Mouse (Mus musculus) CH12.LX (cell line): ENCODE data around the gene Rps6ka4. TPM values are rescaled to one million over a fixed set of nuclear protein-coding genes. Genes with fewer than 3 reads are reported as not detected.

Source experiments
- DNase-seq: peaks from one replicate; pipeline ENCODE4 v3.0.0-alpha.2; 2013; ENCODE audit errors: extremely low read depth
- H3K27ac ChIP-seq: 2 replicates; pipeline ENCODE4 v1.5.1; 2012; ENCODE audit warnings: low read depth, mild to moderate bottlenecking, control low read depth, moderate library complexity; ENCODE audit not compliant: insufficient read depth
- H3K27me3 ChIP-seq: replicated peaks from 2 replicates; pipeline ENCODE3; 2012; ENCODE audit warnings: inconsistent platforms
- H3K36me3 ChIP-seq, 2 experiments: replicated peaks in 1 of 2; 2 replicates each; pipeline versions ENCODE3 to v1.6.1; 2012; ENCODE audit warnings: inconsistent platforms in 1 of 2, low read length in 1 of 2, mild to moderate bottlenecking in 1 of 2, mixed read lengths in 1 of 2, moderate library complexity in 1 of 2; ENCODE audit not compliant: control insufficient read depth in 1 of 2, insufficient read depth in 1 of 2
- H3K4me1 ChIP-seq, 2 experiments: 2 replicates each; pipeline ENCODE4 v1.6.1; 2012; ENCODE audit warnings: inconsistent platforms in 1 of 2, moderate library complexity in 1 of 2; ENCODE audit not compliant: insufficient read depth in 2 of 2, control insufficient read depth in 1 of 2
- H3K4me2 ChIP-seq: 2 replicates; pipeline ENCODE4 v1.6.1; 2012; ENCODE audit warnings: low read depth, mild to moderate bottlenecking, control low read depth; ENCODE audit not compliant: poor library complexity, insufficient read depth, severe bottlenecking
- H3K4me3 ChIP-seq, 3 experiments: fragments of 150-350 bp in 1 of 3; sonication (generic) in 1 of 3; replicated peaks in 1 of 3; 2 replicates each; pipeline versions ENCODE3 to v1.5.1; 2011 to 2012; ENCODE audit warnings: low read depth in 2 of 3, low read length in 2 of 3, mild to moderate bottlenecking in 2 of 3, moderate library complexity in 2 of 3, control low read depth in 1 of 3, improper control_type of control experiment in 1 of 3, inconsistent platforms in 1 of 3, mixed read lengths in 1 of 3; ENCODE audit not compliant: poor library complexity in 1 of 3
- H3K79me2 ChIP-seq: replicated peaks from 2 replicates; pipeline ENCODE4 v1.6.1; 2012; ENCODE audit warnings: mild to moderate bottlenecking, moderate library complexity; ENCODE audit not compliant: control insufficient read depth, poor library complexity, insufficient read depth, severe bottlenecking; ENCODE audit errors: extremely low read depth
- H3K9ac ChIP-seq: 2 replicates; pipeline ENCODE4 v1.6.1; 2012; ENCODE audit warnings: low read depth, mild to moderate bottlenecking, control low read depth, moderate library complexity; ENCODE audit not compliant: insufficient read depth
- H3K9me3 ChIP-seq: replicated peaks from 2 replicates; pipeline ENCODE3; 2012; ENCODE audit warnings: low read length, inconsistent platforms, mixed read lengths
- BHLHE40 ChIP-seq: IDR thresholded peaks from 2 replicates; pipeline ENCODE4 v1.6.1; 2011; ENCODE audit warnings: mild to moderate bottlenecking, low read depth, low read length, improper control_type of control experiment
- CTCF ChIP-seq, 2 experiments: IDR thresholded peaks in 1 of 2; conservative IDR thresholded peaks in 1 of 2; 2 replicates each; pipeline ENCODE4 v1.5.1; 2011 to 2012; ENCODE audit warnings: low read depth in 2 of 2, low read length in 2 of 2, improper control_type of control experiment in 1 of 2, inconsistent platforms in 1 of 2, mild to moderate bottlenecking in 1 of 2, moderate library complexity in 1 of 2
- E2F4 ChIP-seq: IDR thresholded peaks from 2 replicates; pipeline ENCODE4 v1.6.1; 2011; ENCODE audit warnings: low read depth, low read length, improper control_type of control experiment; ENCODE audit not compliant: insufficient replicate concordance
- EP300 ChIP-seq: IDR thresholded peaks from 2 replicates; pipeline ENCODE4 v1.6.1; 2011; ENCODE audit warnings: low read length, improper control_type of control experiment
- HCFC1 ChIP-seq: IDR thresholded peaks from 2 replicates; pipeline ENCODE4 v1.6.1; 2012; ENCODE audit warnings: low read depth, mild to moderate bottlenecking, inconsistent platforms, low read length, improper control_type of control experiment
- IRF4 ChIP-seq: IDR thresholded peaks from 2 replicates; pipeline ENCODE4 v1.6.1; 2014; ENCODE audit warnings: low read depth, mild to moderate bottlenecking, inconsistent platforms, low read length, improper control_type of control experiment
- KAT2A ChIP-seq: IDR thresholded peaks from 2 replicates; pipeline ENCODE4 v1.6.1; 2012; ENCODE audit warnings: low read length, improper control_type of control experiment, inconsistent platforms; ENCODE audit not compliant: insufficient replicate concordance
- MAX ChIP-seq: IDR thresholded peaks from 2 replicates; pipeline ENCODE4 v1.6.1; 2011; ENCODE audit warnings: low read length, improper control_type of control experiment
- MEF2A ChIP-seq: IDR thresholded peaks from 2 replicates; pipeline ENCODE4 v1.6.1; 2014; ENCODE audit warnings: low read depth, mild to moderate bottlenecking, inconsistent platforms, low read length, improper control_type of control experiment, borderline replicate concordance
- NELFE ChIP-seq: IDR thresholded peaks from 2 replicates; pipeline ENCODE4 v1.6.1; 2011; ENCODE audit warnings: low read depth, low read length, improper control_type of control experiment
- NRF1 ChIP-seq: IDR thresholded peaks from 2 replicates; pipeline ENCODE4 v1.6.1; 2014; ENCODE audit warnings: low read depth, mild to moderate bottlenecking, inconsistent platforms, low read length, improper control_type of control experiment, moderate library complexity
- POLR2A ChIP-seq: IDR thresholded peaks from 2 replicates; pipeline ENCODE4 v1.6.1; 2011; ENCODE audit warnings: low read depth, mild to moderate bottlenecking, improper control_type of control experiment, low read length
- POLR2AphosphoS2 ChIP-seq: IDR thresholded peaks from 2 replicates; pipeline ENCODE4 v1.6.1; 2011; ENCODE audit warnings: low read depth, low read length, improper control_type of control experiment
- RAD21 ChIP-seq: IDR thresholded peaks from 2 replicates; pipeline ENCODE4 v1.6.1; 2011; ENCODE audit warnings: low read depth, mild to moderate bottlenecking, low read length, improper control_type of control experiment, moderate library complexity
- RCOR1 ChIP-seq: conservative IDR thresholded peaks from 2 replicates; pipeline ENCODE4 v1.6.1; 2012; ENCODE audit warnings: low read depth, mild to moderate bottlenecking, inconsistent platforms, low read length, improper control_type of control experiment
- SMC3 ChIP-seq: IDR thresholded peaks from 2 replicates; pipeline ENCODE4 v1.6.1; 2011; ENCODE audit warnings: low read depth, low read length, improper control_type of control experiment
- USF1 ChIP-seq: IDR thresholded peaks from 2 replicates; pipeline ENCODE4 v1.6.1; 2014; ENCODE audit warnings: low read depth, mild to moderate bottlenecking, inconsistent platforms, low read length, improper control_type of control experiment
- ZKSCAN1 ChIP-seq: IDR thresholded peaks from 2 replicates; pipeline ENCODE4 v1.6.1; 2012; ENCODE audit warnings: low read depth, inconsistent platforms, low read length, improper control_type of control experiment, borderline replicate concordance
- dilution Hi-C: fragments of 300-500 bp; cut with MboI; formaldehyde crosslinking; loops from 2 replicates; pipeline ENCODE4 v1.14.3; 2020; ENCODE audit warnings: low sequenced_read_pairs; ENCODE audit not compliant: extremely low pct_unique_long_range_greater_than_20kb, extremely low pct_ligation_motif_present
- in situ Hi-C: fragments of 300-500 bp; cut with MboI; formaldehyde crosslinking; loops from 3 replicates; pipeline ENCODE4 v1.14.3; 2019; ENCODE audit warnings: low sequenced_read_pairs, low pct_ligation_motif_present, low pct_unique_long_range_greater_than_20kb, mixed read lengths
- polyA plus RNA-seq: library from polyadenylated mRNA; unstranded; fragments of >175 nt; gene quantifications from 2 replicates; pipeline ENCODE4 v1.2.1, GENCODE M21; 2012; ENCODE audit warnings: low read depth; ENCODE audit not compliant: insufficient read length
- total RNA-seq, 2 experiments: library from RNA; depleted of rRNA; stranded (reverse); fragments of 300-350 nt in 1 of 2; fragments of >200 nt in 1 of 2; gene quantifications; 2 replicates each; pipeline ENCODE4 v1.2.3; 2012 to 2014

The Rps6ka4 gene
- total and polyA plus RNA-seq, 3 experiments = 6.6 to 14.0 (median 7.8) TPM

GRCm38 (mm10) chr19:6874257-6874656, 33.8 kb upstream of the Rps6ka4 start:
- Histone ChIP-seq H3K36me3 (no peaks in the 10 kb centered on the region), H3K4me2 (no peak overlapping the region), H3K79me2 (no peaks in the 10 kb centered on the region), H3K4me1 (peaks cover 8 to 35% of the 10 kb centered on the region in 2 experiments), H3K4me3 (no peak overlapping the region), H3K9ac (no peak overlapping the region), H3K27me3 (no peaks in the 10 kb centered on the region), H3K27ac (no peak overlapping the region), H3K9me3 (peaks cover 4% of the 10 kb centered on the region)
- DNase-seq = no peak
- dilution Hi-C loops (no loop called here), in situ Hi-C loops (loop anchor here (5.0 kb wide), 1 partner anchor 48 kb away; the partner anchor contains the start of gene Esrra)
- TF ChIP-seq RAD21 (no peak), MAX (no peak), POLR2AphosphoS2 (no peak), NELFE (no peak), USF1 (no peak), MEF2A (no peak), IRF4 (no peak), CTCF (conservative IDR thresholded peaks at IDR 0.05 in 1 of 2, IDR thresholded peaks at IDR 0.05 in 1 of 2; ENCODE audit: low read depth in 2 of 2, low read length in 2 of 2) (no peak), EP300 (no peak), HCFC1 (no peak), ZKSCAN1 (no peak), KAT2A (no peak), BHLHE40 (no peak), NRF1 (no peak), E2F4 (no peak)

GRCm38 (mm10) chr19:6872701-6873100, 32.3 kb upstream of the Rps6ka4 start:
- Histone ChIP-seq H3K27me3 (no peaks in the 10 kb centered on the region), H3K79me2 (no peaks in the 10 kb centered on the region), H3K4me1 (peaks cover 8 to 37% of the 10 kb centered on the region in 2 experiments), H3K9me3 (peaks cover 4% of the 10 kb centered on the region), H3K27ac (no peak overlapping the region), H3K4me2 (no peak overlapping the region), H3K9ac (no peak overlapping the region), H3K36me3 (no peaks in the 10 kb centered on the region), H3K4me3 (no peak overlapping the region)
- TF ChIP-seq RCOR1 = no peak
- no peak for TF ChIP-seq MEF2A
- TF ChIP-seq USF1 = no peak
- no peak for TF ChIP-seq NELFE
- TF ChIP-seq SMC3 = no peak
- no peak for TF ChIP-seq NRF1
- TF ChIP-seq POLR2A = no peak
- in situ Hi-C loops = loop anchor here (5.0 kb wide), 1 partner anchor 50 kb away; the partner anchor contains the start of gene Esrra
- DNase-seq = no peak
- dilution Hi-C loops = no loop called here
